Mouse (Mus musculus) thymus, postnatal 36 days (tissue): Measurements from ENCODE around the gene Troap.

Experiments
- DNase-seq, 2 experiments: peaks; one replicate each; pipeline ENCODE4 v3.0.0; 2022; ENCODE audit warnings: mixed read lengths in 2 of 2

Gene Troap

GRCm38 (mm10) chr15:99087253-99088075 is 13.1 kb downstream of the Troap start, which contains the start of gene C1ql4:
C1ql4 (minus strand) TSS chr15:99087817.
- peak; percentile 45 to 52 for DNase-seq

DNA sequence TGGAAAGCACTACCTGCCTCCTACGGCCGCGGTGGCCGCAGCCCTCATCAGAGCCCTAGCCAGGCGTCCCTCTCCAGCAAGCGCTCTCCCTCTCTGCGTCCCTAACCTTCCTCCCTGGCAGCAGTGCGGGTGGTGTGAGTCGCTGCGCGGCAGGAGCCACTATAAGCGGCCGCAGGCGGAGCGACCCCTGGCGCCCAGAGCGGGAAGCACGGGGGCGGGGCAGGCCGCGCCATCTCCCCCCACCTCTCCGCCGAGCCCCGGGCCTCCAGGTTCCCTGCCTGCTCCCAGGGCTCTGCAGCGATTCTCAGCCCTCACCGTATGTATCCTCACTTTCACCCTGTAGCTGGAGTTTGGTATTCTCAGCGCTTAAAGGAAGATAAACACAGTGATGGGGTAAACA is 13.9 kb downstream of the Troap start:
- peak; percentile 76 to 79 for DNase-seq

- DNase-seq: no peak
Measured at GRCm38 (mm10) chr15:99089069-99089468, 14.7 kb downstream of the Troap start.

- no peak for DNase-seq
Measured at GRCm38 (mm10) chr15:99092870-99093269, 18.5 kb downstream of the Troap start, which contains the start of gene Dnajc22. Dnajc22 (plus strand) TSS chr15:99093170.

- DNase-seq: no peak
Measured at GRCm38 (mm10) chr15:99093291-99094258, 19.2 kb downstream of the Troap start.

- DNase-seq: no peak
Measured at GRCm38 (mm10) chr15:99094631-99095270, 20.4 kb downstream of the Troap start.

DNA sequence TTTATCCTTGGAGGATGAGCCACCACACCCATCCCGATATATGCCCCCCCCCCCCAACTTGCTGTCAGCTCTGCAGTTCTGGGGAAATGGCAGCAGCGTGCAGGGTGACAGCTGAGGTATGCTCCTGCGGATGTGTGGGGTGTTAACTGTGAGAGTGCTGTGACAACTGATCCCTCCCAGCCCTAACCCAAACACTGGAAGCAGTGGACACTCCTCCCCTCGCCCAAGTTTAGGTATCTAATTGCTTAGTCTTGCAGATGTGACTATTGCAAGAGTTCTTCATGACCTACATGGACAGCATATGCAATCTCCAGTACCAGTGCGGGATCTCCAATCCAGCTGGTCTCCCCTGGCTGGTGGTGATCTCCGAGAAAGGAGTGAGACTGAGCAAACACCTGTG is 21.0 kb downstream of the Troap start:
- DNase-seq: no peak

- DNase-seq: no peak
Measured at GRCm38 (mm10) chr15:99096061-99096793, 21.9 kb downstream of the Troap start.

GRCm38 (mm10) chr15:99096831-99097500 is 22.6 kb downstream of the Troap start:
- DNase-seq: no peak

DNA sequence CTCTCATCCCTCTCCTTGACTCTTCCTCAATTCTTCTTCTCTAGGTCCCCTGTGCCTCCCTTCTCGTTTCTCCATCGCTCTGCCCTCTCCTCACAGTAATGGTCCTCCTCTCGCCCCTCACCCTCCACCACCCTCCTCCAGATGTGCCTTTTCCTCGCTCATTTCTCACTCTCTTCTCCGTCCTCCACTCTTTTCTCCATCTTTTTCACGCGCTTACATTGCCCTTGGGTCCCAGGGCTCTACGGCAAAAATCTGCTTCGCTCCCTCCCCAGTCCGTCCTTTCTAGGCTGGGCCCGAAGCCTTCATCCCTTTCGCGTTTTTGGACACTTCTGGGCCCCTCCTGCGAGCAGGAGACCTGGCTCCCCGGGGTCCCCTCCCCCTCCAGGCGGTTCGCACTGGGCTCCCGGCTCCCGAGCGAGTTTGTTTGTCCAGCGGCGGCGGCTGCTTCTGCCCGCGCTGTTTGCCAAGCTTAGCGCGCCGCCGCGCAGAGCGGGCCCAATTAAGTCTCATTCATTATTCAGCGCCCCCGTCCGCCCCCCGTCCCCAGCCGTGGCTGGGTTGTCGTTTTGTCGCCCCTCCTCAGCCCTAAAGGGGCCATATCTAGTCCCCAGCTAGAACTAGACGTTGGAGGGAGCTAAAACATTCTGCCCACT is 23.6 kb downstream of the Troap start:
- no peak for DNase-seq

GRCm38 (mm10) chr15:99098493-99098861 is 24.1 kb downstream of the Troap start:
- DNase-seq: no peak

- DNase-seq: peak; percentile 24 to 39
Measured at GRCm38 (mm10) chr15:99099139-99099556, 24.8 kb downstream of the Troap start.

DNA sequence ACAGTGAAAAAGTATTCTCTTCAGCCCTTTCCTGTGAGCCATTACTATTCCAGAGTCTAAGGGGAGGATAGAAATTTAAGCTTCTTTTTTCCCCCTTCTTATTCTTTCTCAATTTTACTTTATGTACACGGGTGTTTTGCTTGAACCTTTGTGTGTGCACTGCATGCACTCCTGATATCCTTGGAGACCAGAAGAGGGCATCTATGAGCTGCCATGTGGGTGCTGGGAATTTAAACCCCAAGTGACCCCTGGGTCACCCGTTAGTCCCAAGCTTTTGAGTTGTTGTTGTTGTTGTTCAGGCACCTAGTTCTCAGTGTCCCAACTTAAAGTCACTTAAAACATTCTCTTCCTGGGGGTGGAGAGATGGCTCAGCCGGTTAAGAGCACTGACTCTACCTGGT is 25.6 kb downstream of the Troap start:
- no peak for DNase-seq

- no peak for DNase-seq
Measured at GRCm38 (mm10) chr15:99105238-99105637, 30.9 kb downstream of the Troap start.

- DNase-seq: no peak
Measured at GRCm38 (mm10) chr15:99107866-99108265, 33.5 kb downstream of the Troap start.

DNA sequence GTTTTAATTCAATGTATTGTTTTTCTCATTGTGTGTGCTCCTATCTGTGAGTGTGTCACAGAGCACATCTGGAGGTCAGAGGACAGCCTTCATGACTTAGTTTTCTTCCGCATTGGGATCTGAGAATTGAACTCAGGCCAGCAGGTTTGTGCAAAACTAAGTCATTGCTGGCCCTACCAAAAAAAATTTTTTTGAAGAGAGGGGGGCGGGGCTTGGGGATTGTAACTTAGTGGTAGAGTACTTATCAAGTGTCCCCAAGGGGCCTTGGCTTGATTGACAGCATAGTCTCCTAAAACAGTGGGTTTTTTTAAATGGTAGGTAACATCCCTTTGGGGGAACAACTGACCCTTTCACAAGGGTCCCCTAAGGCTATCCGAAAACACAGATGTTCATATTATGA is 36.8 kb downstream of the Troap start:
- DNase-seq: no peak

DNA sequence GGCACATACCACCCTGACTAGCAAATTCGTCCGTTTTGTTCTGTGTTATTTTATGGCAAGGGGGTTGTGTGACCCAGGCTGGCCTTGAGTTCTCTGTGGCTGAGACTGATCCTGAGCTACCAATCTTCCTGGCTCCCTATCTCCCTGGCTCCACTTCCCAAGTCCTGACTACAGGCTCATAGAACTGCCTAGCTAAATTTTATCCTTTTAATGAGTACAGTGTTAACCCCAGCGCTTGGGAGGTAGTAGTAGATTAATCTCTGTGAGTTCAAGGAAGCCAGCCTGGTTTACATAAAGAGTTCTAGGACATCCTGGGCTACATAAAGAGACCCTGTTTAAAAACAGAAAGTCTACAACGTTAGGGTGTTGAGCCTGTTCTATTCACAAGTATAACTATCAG is 37.4 kb downstream of the Troap start:
- DNase-seq: no peak

- DNase-seq: no peak
Measured at GRCm38 (mm10) chr15:99112843-99113395, 38.5 kb downstream of the Troap start.

DNA sequence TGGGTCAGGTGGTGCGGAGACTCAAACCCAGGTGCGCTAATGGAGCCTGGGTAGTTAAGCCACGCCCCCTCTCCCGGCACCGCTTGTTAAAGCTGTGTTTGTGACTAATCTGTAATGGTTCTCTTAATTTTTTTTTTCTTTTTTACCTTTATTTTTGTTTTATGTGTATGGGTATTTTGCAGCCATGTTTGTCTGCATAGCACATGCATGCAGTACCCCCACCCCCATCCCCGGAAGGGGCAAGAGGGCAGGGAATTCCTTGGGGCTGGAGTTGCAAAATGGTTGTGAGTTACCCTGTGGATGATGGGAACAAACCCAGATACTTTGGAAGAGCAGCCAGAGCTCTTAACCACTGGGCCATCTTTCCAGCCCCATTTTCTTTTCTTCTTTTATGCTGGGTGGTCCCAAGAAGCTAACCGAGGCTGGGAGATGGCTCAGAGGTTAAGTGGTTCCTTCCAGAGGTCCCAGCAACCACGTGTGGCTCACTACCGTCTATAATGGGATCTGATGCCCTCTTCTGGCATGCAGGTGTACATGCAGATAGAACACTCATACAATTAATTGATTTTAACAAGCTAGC is 39.1 kb downstream of the Troap start:
- DNase-seq: no peak

- no peak for DNase-seq
Measured at GRCm38 (mm10) chr15:99114312-99115064, 40.1 kb downstream of the Troap start.
